Mouse (Mus musculus) gastrocnemius, adult 2 months (tissue): ENCODE data around the gene Btbd35f11. TPM values are rescaled to one million over a fixed set of nuclear protein-coding genes. Genes with fewer than 3 reads are reported as not detected.
"Not testable (repeated sequence)": the region's sequence is repeated elsewhere in the genome, so short reads cannot be mapped to it uniquely, and the experiment has no call there.

ENCODE experiments used
- DNase-seq: peaks from one replicate; pipeline ENCODE4 v3.0.0; 2022
- H3K27ac ChIP-seq: fragments of 200-600 bp; 2 replicates; pipeline ENCODE4 v1.8.1; 2022; ENCODE audit warnings: mild to moderate bottlenecking
- H3K4me3 ChIP-seq: fragments of 200-600 bp; 2 replicates; pipeline ENCODE4 v1.8.1; 2022; ENCODE audit warnings: mild to moderate bottlenecking, moderate library complexity
- intact Hi-C: fragments of 180-260 bp; cut with DNase I; formaldehyde crosslinking; loops from one replicate; pipeline ENCODE4 v1.15.1; 2025
- long read RNA-seq, 2 experiments: library from polyadenylated mRNA; stranded (forward); transcript quantifications; one replicate each; pipeline ENCODE4 v2.0.0; 2021
- total RNA-seq, 2 experiments: library from RNA; stranded (reverse); gene quantifications; 2 replicates each; pipeline ENCODE4 v1.2.3; 2021

Gene Btbd35f11
- not detected for total RNA-seq
- long read RNA-seq, experiment 1: 0 reads
- long read RNA-seq, experiment 2: 0 reads

GRCm38 (mm10) chrX:3443590-3443989, at the start of gene Btbd35f11:
Gene Btbd35f11 (minus strand): TSS chrX:3443690.
- DNase-seq, H3K27ac ChIP-seq, intact Hi-C loops, H3K4me3 ChIP-seq: not testable (repeated sequence)

- H3K27ac ChIP-seq, intact Hi-C loops, H3K4me3 ChIP-seq, DNase-seq: not testable (repeated sequence)
These were observed 33.5 kb downstream of the Btbd35f11 start for GRCm38 (mm10) chrX:3409946-3410345.

Other genes starting within 250 kb of the Btbd35f11 start
- gene Btbd35f24, start 247.9 kb downstream of the Btbd35f11 start, total RNA-seq: not detected